Mouse (Mus musculus) cerebellum, adult 2 months (tissue): Measurements from ENCODE around the gene Gm12830. TPM values are rescaled to one million over a fixed set of nuclear protein-coding genes. Genes with fewer than 3 reads are reported as not detected.

Experiments
- DNase-seq, 2 experiments: peaks; one replicate each; pipeline ENCODE4 v3.0.0; 2021
- H3K27ac ChIP-seq: fragments of 200-500 bp; 2 replicates; pipeline ENCODE4 v1.5.1; 2012; ENCODE audit warnings: low read length, control low read depth, inconsistent platforms; ENCODE audit not compliant: insufficient read depth
- H3K27me3 ChIP-seq: fragments of 200-500 bp; 2 replicates; pipeline ENCODE4 v1.6.1; 2012; ENCODE audit warnings: inconsistent platforms, mild to moderate bottlenecking, low read length, moderate library complexity; ENCODE audit not compliant: control insufficient read depth, insufficient read depth
- H3K4me1 ChIP-seq: fragments of 200-500 bp; 2 replicates; pipeline ENCODE4 v1.6.1; 2011; ENCODE audit warnings: low read length; ENCODE audit not compliant: control insufficient read depth, insufficient read depth
- H3K4me3 ChIP-seq: fragments of 200-500 bp; replicated peaks from 2 replicates; pipeline ENCODE3; 2011; ENCODE audit warnings: mild to moderate bottlenecking, low read depth, low read length, control low read depth; ENCODE audit not compliant: insufficient read depth
- CTCF ChIP-seq: fragments of 200-500 bp; IDR thresholded peaks from 2 replicates; pipeline ENCODE4 v1.5.1; 2011; ENCODE audit warnings: low read depth, mild to moderate bottlenecking, control low read depth, low read length, moderate library complexity, borderline replicate concordance; ENCODE audit not compliant: insufficient read depth
- POLR2A ChIP-seq: fragments of 200-500 bp; IDR thresholded peaks from 2 replicates; pipeline ENCODE4 v1.6.1; 2011; ENCODE audit warnings: low read length, control low read depth, borderline replicate concordance; ENCODE audit not compliant: insufficient read depth
- WGBS: fragments of 180-500 bp; shearing (Covaris S2); methylation state at CpG from one replicate; pipeline ENCODE4 v1.1.7; 2018; 5-methylcytosine and 5-hydroxymethylcytosine counted together
- polyA plus RNA-seq: library from polyadenylated mRNA; depleted of rRNA; stranded (reverse); fragments of >200 nt; gene quantifications from 2 replicates; pipeline ENCODE4 v1.2.3, GENCODE M21; 2012; rRNA removed

Gene Gm12830
- not detected in 2 replicates for polyA plus RNA-seq

GRCm38 (mm10) chr4:114821567-114822192 lies at the start of gene Gm12830:
Gene Gm12830, plus strand, starts transcription at chr4:114821722.
- WGBS, result 3% methylated on average over 51 of the region's 51 CpGs
- peak; percentile 24 to 34 for DNase-seq
- Histone ChIP-seq H3K4me1 (no peaks in the 10 kb centered on the region), H3K27me3 (no peaks in the 10 kb centered on the region), H3K4me3 (peak within 1 kb of the TSS; percentile 40), H3K27ac (no peak within 1 kb of the TSS)
- TF ChIP-seq CTCF (no peak), POLR2A (no peak)

GRCm38 (mm10) chr4:114773316-114773715 lies 48.2 kb upstream of the Gm12830 start:
- no peak for DNase-seq
- WGBS, result 66% methylated on average over 1 of the region's 1 CpGs
- no peaks in the 10 kb centered on the region for H3K27me3 ChIP-seq
- no peak for TF ChIP-seq POLR2A
- TF ChIP-seq CTCF, result no peak
- H3K27ac ChIP-seq, result no peak overlapping the region
- no peak overlapping the region for H3K4me3 ChIP-seq
- H3K4me1 ChIP-seq, result no peaks in the 10 kb centered on the region

- 52% methylated on average over 11 of the region's 11 CpGs for WGBS
- TF ChIP-seq POLR2A (no peak), CTCF (no peak)
- no peak overlapping the region for H3K4me3 ChIP-seq
- DNase-seq, result no peak
- H3K27ac ChIP-seq, result no peak overlapping the region
- no peaks in the 10 kb centered on the region for H3K27me3 ChIP-seq
- no peaks in the 10 kb centered on the region for H3K4me1 ChIP-seq
Measured at GRCm38 (mm10) chr4:114777625-114778202, 43.8 kb upstream of the Gm12830 start.

- 65% methylated on average over 7 of the region's 7 CpGs for WGBS
- H3K27me3 ChIP-seq, result no peaks in the 10 kb centered on the region
- H3K27ac ChIP-seq, result no peak overlapping the region
- H3K4me3 ChIP-seq, result no peak overlapping the region
- H3K4me1 ChIP-seq, result no peaks in the 10 kb centered on the region
- no peak for DNase-seq
- TF ChIP-seq CTCF (no peak), POLR2A (no peak)
Measured at GRCm38 (mm10) chr4:114778716-114779474, 42.6 kb upstream of the Gm12830 start.

GRCm38 (mm10) chr4:114779475-114779757 lies 42.1 kb upstream of the Gm12830 start:
- 56% methylated on average over 5 of the region's 5 CpGs for WGBS

GRCm38 (mm10) chr4:114779758-114780546 lies 41.6 kb upstream of the Gm12830 start:
- Histone ChIP-seq H3K27me3 (no peaks in the 10 kb centered on the region), H3K27ac (no peak overlapping the region), H3K4me1 (no peaks in the 10 kb centered on the region), H3K4me3 (no peak overlapping the region)
- 73% methylated on average over 17 of the region's 17 CpGs for WGBS
- DNase-seq, result no peak
- TF ChIP-seq POLR2A (no peak), CTCF (no peak)

More at GRCm38 (mm10) chr4:114779475-114779757, 42.1 kb upstream of the Gm12830 start:
- H3K27ac ChIP-seq, result no peak overlapping the region
- no peaks in the 10 kb centered on the region for H3K27me3 ChIP-seq
- DNase-seq, result no peak
- no peak overlapping the region for H3K4me3 ChIP-seq
- no peak for TF ChIP-seq CTCF
- TF ChIP-seq POLR2A, result no peak
- H3K4me1 ChIP-seq, result no peaks in the 10 kb centered on the region

- Histone ChIP-seq H3K27ac (no peak overlapping the region), H3K27me3 (no peaks in the 10 kb centered on the region), H3K4me3 (no peak overlapping the region), H3K4me1 (no peaks in the 10 kb centered on the region)
- TF ChIP-seq CTCF, result no peak
- TF ChIP-seq POLR2A, result no peak
- 73% methylated on average over 7 of the region's 7 CpGs for WGBS
- DNase-seq, result no peak
Measured at GRCm38 (mm10) chr4:114782851-114783250, 38.7 kb upstream of the Gm12830 start.

- DNase-seq, result no peak
- H3K4me3 ChIP-seq, result no peak overlapping the region
- WGBS, result 83% methylated on average over 2 of the region's 2 CpGs
- TF ChIP-seq POLR2A (no peak), CTCF (no peak)
- H3K4me1 ChIP-seq, result no peaks in the 10 kb centered on the region
- no peaks in the 10 kb centered on the region for H3K27me3 ChIP-seq
- H3K27ac ChIP-seq, result no peak overlapping the region
Measured at GRCm38 (mm10) chr4:114784735-114785134, 36.8 kb upstream of the Gm12830 start.
